Mouse (Mus musculus) kidney, embryonic 15.5 days (tissue): ENCODE measurements at regions not wholly inside any gene's neighbourhood (a gene's known extent, or its start where the extent isn't known, plus 50 kb on each side); places are given as distances from the start of the nearest gene placed in this dataset.

Experiments used
- ATAC-seq: fragments of 200-750 bp; cut with Nextera tagmentation; replicated peaks from 2 replicates; pipeline ENCODE4 v1.8.0; 2017; ENCODE audit warnings: moderate TSS enrichment; ENCODE audit not compliant: low FRiP score
- H3K27ac ChIP-seq: fragments of 300-500 bp; sonication (generic); 2 replicates; pipeline ENCODE4 v1.5.1; 2015; ENCODE audit warnings: mild to moderate bottlenecking, inconsistent platforms
- H3K27me3 ChIP-seq: fragments of 300-500 bp; sonication (generic); 2 replicates; pipeline ENCODE4 v1.6.1; 2015; ENCODE audit warnings: inconsistent platforms
- H3K36me3 ChIP-seq: fragments of 300-500 bp; sonication (generic); 2 replicates; pipeline ENCODE4 v1.6.1; 2015; ENCODE audit warnings: inconsistent platforms
- H3K4me1 ChIP-seq: fragments of 300-500 bp; sonication (generic); 2 replicates; pipeline ENCODE4 v1.6.1; 2015; ENCODE audit warnings: inconsistent platforms
- H3K4me2 ChIP-seq: fragments of 300-500 bp; sonication (generic); 2 replicates; pipeline ENCODE4 v1.6.1; 2015; ENCODE audit warnings: moderate library complexity, mild to moderate bottlenecking, inconsistent platforms
- H3K4me3 ChIP-seq: fragments of 300-500 bp; sonication (generic); replicated peaks from 2 replicates; pipeline ENCODE4 v1.5.1; 2015; ENCODE audit warnings: mild to moderate bottlenecking, inconsistent platforms
- H3K9ac ChIP-seq: fragments of 300-500 bp; sonication (generic); 2 replicates; pipeline ENCODE4 v1.6.1; 2015; ENCODE audit warnings: mild to moderate bottlenecking, inconsistent platforms
- H3K9me3 ChIP-seq: fragments of 300-500 bp; sonication (generic); replicated peaks from 2 replicates; pipeline ENCODE4 v1.6.1; 2016; ENCODE audit warnings: inconsistent platforms
- WGBS: fragments of 180-500 bp; shearing (Covaris S2); methylation state at CpG from one replicate; pipeline ENCODE4 v1.1.7; 2015; ENCODE audit warnings: mixed read lengths; 5-methylcytosine and 5-hydroxymethylcytosine counted together

- Histone ChIP-seq H3K4me3 (no peak overlapping the region), H3K27me3 (peaks cover 2% of the 10 kb centered on the region; the same call in 1 of the 2 replicates), H3K4me2 (no peak overlapping the region), H3K36me3 (no peaks in the 10 kb centered on the region), H3K27ac (no peak overlapping the region), H3K9me3 (no peaks in the 10 kb centered on the region), H3K4me1 (no peaks in the 10 kb centered on the region), H3K9ac (no peak overlapping the region)
- ATAC-seq, result no peak
- WGBS, result 84% methylated on average over 2 of the region's 2 CpGs
Measured at GRCm38 (mm10) chr14:58944958-58945357, 197.7 kb downstream of the 1700129C05Rik start.

DNA sequence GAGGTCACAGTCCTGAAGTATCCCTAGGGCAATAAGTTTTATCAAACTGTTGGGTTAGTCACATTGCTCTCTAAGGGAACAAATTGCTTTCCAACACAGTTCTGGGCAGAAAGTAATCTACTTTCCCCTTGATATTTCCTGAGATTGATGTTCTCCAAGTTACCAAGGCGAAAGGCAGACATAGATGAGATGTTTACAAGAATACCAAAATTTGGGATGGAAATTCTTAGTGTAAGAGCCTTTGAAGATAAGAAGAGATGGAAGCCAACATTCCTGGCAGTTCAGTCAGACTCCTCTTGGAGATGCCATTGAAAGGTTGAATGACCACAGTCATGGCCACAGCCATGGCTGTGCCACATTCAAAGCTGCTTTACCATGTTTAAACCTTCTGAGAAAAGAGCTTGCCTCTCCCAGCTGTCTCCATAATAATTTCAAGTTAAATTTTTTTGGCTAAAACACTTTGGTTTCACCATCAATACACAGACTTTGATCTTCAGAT lies 199.4 kb downstream of the 1700129C05Rik start:
- Histone ChIP-seq H3K4me2 (no peak overlapping the region), H3K27me3 (peaks cover 14% of the 10 kb centered on the region), H3K4me3 (no peak overlapping the region), H3K4me1 (peaks cover 2% of the 10 kb centered on the region), H3K9me3 (no peaks in the 10 kb centered on the region), H3K9ac (no peak overlapping the region), H3K27ac (no peak overlapping the region), H3K36me3 (no peaks in the 10 kb centered on the region)
- ATAC-seq, result no peak
- 88% methylated on average over 1 of the region's 1 CpGs for WGBS

- Histone ChIP-seq H3K4me1 (peaks cover 11% of the 10 kb centered on the region), H3K4me2 (no peak overlapping the region), H3K4me3 (no peak overlapping the region), H3K9ac (no peak overlapping the region), H3K27me3 (peaks cover 21% of the 10 kb centered on the region), H3K27ac (no peak overlapping the region), H3K9me3 (no peaks in the 10 kb centered on the region), H3K36me3 (no peaks in the 10 kb centered on the region)
- ATAC-seq, result no peak
- 84% methylated on average over 1 of the region's 1 CpGs for WGBS
Measured at GRCm38 (mm10) chr14:58939086-58939485, 203.6 kb downstream of the 1700129C05Rik start.

DNA sequence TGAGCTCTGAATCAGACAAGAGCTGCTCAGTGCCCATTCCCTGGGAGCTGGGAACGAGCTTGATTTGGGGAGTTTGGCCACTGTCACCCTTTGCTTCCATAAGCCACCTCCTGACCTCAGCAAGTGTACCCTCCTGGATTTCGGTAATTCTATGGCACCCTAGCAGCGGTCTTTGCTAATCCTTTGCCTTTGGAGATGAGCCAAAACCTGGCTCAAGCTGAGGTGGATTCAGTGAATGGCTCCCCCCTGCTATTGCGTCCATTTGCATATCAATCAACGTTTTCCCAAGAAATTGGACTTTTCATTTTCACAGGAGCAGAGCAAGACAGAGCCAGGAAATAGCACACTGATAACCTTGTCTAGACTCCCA lies 204.1 kb downstream of the 1700129C05Rik start:
- Histone ChIP-seq H3K36me3 (no peaks in the 10 kb centered on the region), H3K9me3 (no peaks in the 10 kb centered on the region), H3K4me2 (no peak overlapping the region), H3K27me3 (peaks cover 23% of the 10 kb centered on the region), H3K27ac (no peak overlapping the region), H3K4me1 (peaks cover 11% of the 10 kb centered on the region), H3K9ac (no peak overlapping the region), H3K4me3 (no peak overlapping the region)
- 60% methylated on average over 5 of the region's 5 CpGs for WGBS
- 0 out of 2 replicates have a peak, but pooled peaks have one; percentile 18 for ATAC-seq

- H3K4me1 ChIP-seq, result peaks cover 11% of the 10 kb centered on the region
- H3K4me2 ChIP-seq, result peak overlapping the region; percentile 52
- H3K9ac ChIP-seq, result no peak overlapping the region
- H3K27ac ChIP-seq, result no peak overlapping the region
- peaks cover 25% of the 10 kb centered on the region for H3K27me3 ChIP-seq
- ATAC-seq, result peak; percentile 79
- H3K4me3 ChIP-seq, result peak overlapping the region; percentile 5; the same call in 1 of the 2 replicates
- H3K9me3 ChIP-seq, result no peaks in the 10 kb centered on the region
- WGBS, result 33% methylated on average over 12 of the region's 12 CpGs
- no peaks in the 10 kb centered on the region for H3K36me3 ChIP-seq
Measured at GRCm38 (mm10) chr14:58937791-58938600, 204.7 kb downstream of the 1700129C05Rik start.

GRCm38 (mm10) chr14:58937331-58937730 lies 205.4 kb downstream of the 1700129C05Rik start:
- no peaks in the 10 kb centered on the region for H3K36me3 ChIP-seq
- no peaks in the 10 kb centered on the region for H3K9me3 ChIP-seq
- ATAC-seq, result peak; percentile 71
- 17% methylated on average over 8 of the region's 8 CpGs for WGBS
- peak overlapping the region; percentile 5; the same call in 1 of the 2 replicates for H3K4me3 ChIP-seq
- H3K27ac ChIP-seq, result no peak overlapping the region
- no peak overlapping the region for H3K9ac ChIP-seq
- peaks cover 25% of the 10 kb centered on the region for H3K27me3 ChIP-seq
- peak overlapping the region; percentile 52 for H3K4me2 ChIP-seq
- peaks cover 11% of the 10 kb centered on the region for H3K4me1 ChIP-seq

- Histone ChIP-seq H3K4me1 (peaks cover 11% of the 10 kb centered on the region), H3K36me3 (no peaks in the 10 kb centered on the region), H3K27ac (no peak overlapping the region), H3K9me3 (no peaks in the 10 kb centered on the region), H3K4me2 (no peak overlapping the region), H3K27me3 (peaks cover 25% of the 10 kb centered on the region), H3K4me3 (no peak overlapping the region), H3K9ac (no peak overlapping the region)
- WGBS, result 68% methylated on average over 2 of the region's 2 CpGs
- no peak for ATAC-seq
Measured at GRCm38 (mm10) chr14:58936131-58936530, 206.6 kb downstream of the 1700129C05Rik start.

DNA sequence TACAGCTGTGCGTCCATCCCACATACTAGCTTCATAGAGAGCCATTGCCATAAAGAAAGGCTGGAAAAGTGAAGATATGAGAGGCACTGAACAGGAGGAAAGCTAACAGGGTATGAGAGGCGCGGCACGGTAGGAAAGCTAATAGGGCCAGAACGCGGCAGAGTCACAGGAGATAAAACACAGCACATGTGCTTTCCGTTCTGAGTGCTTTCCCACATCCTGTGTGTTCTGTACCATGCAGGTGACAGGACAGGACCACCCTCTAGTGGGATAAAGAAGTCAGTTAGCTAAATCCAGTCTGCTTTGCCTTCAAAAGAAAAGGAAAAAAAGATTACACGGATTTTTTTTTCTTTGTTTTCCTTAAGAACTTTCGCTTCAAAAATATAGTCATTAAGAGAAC lies 224.8 kb downstream of the 1700129C05Rik start:
- Histone ChIP-seq H3K27me3 (no peaks in the 10 kb centered on the region), H3K9me3 (no peaks in the 10 kb centered on the region), H3K27ac (no peak overlapping the region), H3K9ac (no peak overlapping the region), H3K36me3 (no peaks in the 10 kb centered on the region), H3K4me1 (no peaks in the 10 kb centered on the region), H3K4me2 (no peak overlapping the region), H3K4me3 (no peak overlapping the region)
- no peak for ATAC-seq
- 56% methylated on average over 9 of the region's 9 CpGs for WGBS

GRCm38 (mm10) chr14:58917228-58917627 lies 225.5 kb downstream of the 1700129C05Rik start:
- Histone ChIP-seq H3K4me1 (no peaks in the 10 kb centered on the region), H3K27ac (no peak overlapping the region), H3K4me3 (no peak overlapping the region), H3K36me3 (no peaks in the 10 kb centered on the region), H3K4me2 (no peak overlapping the region), H3K27me3 (no peaks in the 10 kb centered on the region), H3K9me3 (no peaks in the 10 kb centered on the region), H3K9ac (no peak overlapping the region)
- ATAC-seq, result no peak
- 89% methylated on average over 3 of the region's 3 CpGs for WGBS

- Histone ChIP-seq H3K9ac (no peak overlapping the region), H3K9me3 (no peaks in the 10 kb centered on the region), H3K36me3 (no peaks in the 10 kb centered on the region), H3K27ac (no peak overlapping the region), H3K27me3 (no peaks in the 10 kb centered on the region), H3K4me3 (no peak overlapping the region), H3K4me1 (no peaks in the 10 kb centered on the region), H3K4me2 (no peak overlapping the region)
- 96% methylated on average over 3 of the region's 3 CpGs for WGBS
- no peak for ATAC-seq
Measured at GRCm38 (mm10) chr14:58914937-58915336, 227.8 kb downstream of the 1700129C05Rik start.

- Histone ChIP-seq H3K36me3 (no peaks in the 10 kb centered on the region), H3K9me3 (no peaks in the 10 kb centered on the region), H3K9ac (no peak overlapping the region), H3K27ac (no peak overlapping the region), H3K4me1 (no peaks in the 10 kb centered on the region), H3K4me3 (no peak overlapping the region), H3K27me3 (no peaks in the 10 kb centered on the region), H3K4me2 (no peak overlapping the region)
- ATAC-seq, result no peak
- 47% methylated on average over 1 of the region's 1 CpGs for WGBS
Measured at GRCm38 (mm10) chr14:58910846-58911245, 231.8 kb downstream of the 1700129C05Rik start.

DNA sequence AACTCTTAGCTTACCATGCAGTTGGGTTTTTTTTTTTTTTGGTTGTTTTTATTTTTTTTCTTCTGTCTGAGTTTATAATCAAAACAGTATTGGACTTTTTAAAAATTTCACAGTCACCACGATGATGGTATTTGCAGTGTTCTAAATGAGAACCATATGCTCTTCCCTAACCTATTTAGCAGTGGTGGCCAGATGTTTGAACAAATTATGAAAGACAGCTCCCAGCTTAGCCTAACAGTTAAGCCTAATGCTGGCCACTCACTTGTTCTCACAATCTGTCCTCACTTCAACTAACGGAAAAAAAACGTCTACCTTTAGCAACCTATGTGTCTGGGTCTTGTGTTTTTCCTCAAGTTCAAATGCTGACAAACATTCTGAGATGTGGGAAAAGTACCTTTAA lies 234.8 kb downstream of the 1700129C05Rik start:
- no peak for ATAC-seq

More for the DNA sequence above, 234.8 kb downstream of the 1700129C05Rik start:
- no peak overlapping the region for H3K4me2 ChIP-seq
- H3K9me3 ChIP-seq, result no peaks in the 10 kb centered on the region
- no peaks in the 10 kb centered on the region for H3K27me3 ChIP-seq
- WGBS, result 68% methylated on average over 3 of the region's 3 CpGs
- H3K27ac ChIP-seq, result no peak overlapping the region
- H3K4me1 ChIP-seq, result no peaks in the 10 kb centered on the region
- no peaks in the 10 kb centered on the region for H3K36me3 ChIP-seq
- H3K9ac ChIP-seq, result no peak overlapping the region
- no peak overlapping the region for H3K4me3 ChIP-seq
